Mouse (Mus musculus): Measurements from ENCODE around the gene Pkdcc. TPM values are rescaled to one million over a fixed set of nuclear protein-coding genes. Genes with fewer than 3 reads are reported as not detected.

The Pkdcc gene
- polyA plus RNA-seq, 1 experiment from 2014 or later: 15.8 TPM

DNA sequence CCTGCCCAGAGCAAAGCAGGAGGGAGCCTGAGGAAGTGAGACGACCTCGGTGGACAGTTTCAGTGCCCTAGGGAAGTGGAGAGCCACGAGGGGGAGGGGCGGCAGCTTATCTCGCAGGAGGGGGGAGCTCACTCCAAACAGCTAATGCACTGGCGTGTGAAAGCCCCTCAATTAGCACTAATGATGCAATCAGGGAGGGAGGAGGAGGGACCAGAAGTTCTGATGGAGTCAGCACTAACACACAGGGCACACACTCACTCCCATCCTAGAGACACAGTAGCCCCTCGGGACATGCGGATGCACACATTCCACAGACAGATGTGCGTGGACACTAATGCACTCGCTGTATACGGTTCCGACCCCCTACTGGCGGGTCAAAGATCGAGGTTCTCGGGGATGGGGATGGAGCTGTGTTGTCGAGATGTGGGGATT is 915 bp upstream of the Pkdcc start:
- ATAC-seq (ENCODE audit: low FRiP score, low read depth): peak; percentile 9
- Histone ChIP-seq H3K4me1 (peaks cover 51% of the 10 kb centered on the region), H3K4me3 (peak overlapping the region; percentile 73), H3K9me3 (no peaks in the 10 kb centered on the region), H3K4me2 (replicated peaks) (peak overlapping the region; percentile 86), H3K27me3 (peaks cover 92% of the 10 kb centered on the region), H3K27ac (peak overlapping the region; percentile 15; the same call in 1 of the 2 replicates), H3K9ac (peak overlapping the region; percentile 93), H3K36me3 (no peaks in the 10 kb centered on the region)
- WGBS: under 1% methylated on average over 16 of the region's 16 CpGs

DNA sequence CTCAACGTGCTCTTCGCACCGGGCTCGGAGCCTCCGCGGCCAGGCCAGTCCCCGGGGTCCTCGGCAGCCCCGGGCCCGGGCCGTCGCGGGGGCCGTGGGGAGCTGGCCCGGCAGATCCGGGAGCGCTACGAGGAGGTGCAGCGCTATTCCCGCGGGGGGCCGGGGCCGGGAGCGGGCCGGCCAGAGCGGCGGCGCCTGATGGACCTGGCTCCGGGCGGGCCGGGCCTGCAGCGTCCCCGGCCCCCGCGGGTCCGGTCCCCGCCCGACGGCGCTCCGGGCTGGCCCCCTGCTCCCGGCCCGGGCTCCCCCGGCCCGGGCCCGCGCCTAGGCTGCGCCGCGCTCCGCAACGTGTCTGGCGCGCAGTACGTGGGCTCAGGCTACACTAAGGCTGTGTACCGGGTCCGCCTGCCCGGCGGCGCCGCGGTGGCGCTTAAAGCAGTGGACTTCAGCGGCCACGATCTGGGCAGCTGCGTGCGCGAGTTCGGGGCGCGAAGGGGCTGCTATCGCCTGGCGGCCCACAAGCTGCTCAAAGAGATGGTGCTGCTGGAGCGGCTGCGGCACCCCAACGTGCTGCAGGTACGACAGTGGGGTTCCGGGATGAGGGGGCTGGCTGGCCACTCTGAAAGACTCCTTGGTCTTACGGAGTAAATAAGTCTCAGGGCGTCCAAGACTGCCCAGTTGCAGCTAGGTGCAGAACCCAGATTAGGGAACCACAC is 595 bp downstream of the Pkdcc start:
- peak overlapping the region; percentile 86 for H3K4me2 ChIP-seq (replicated peaks)
- peak overlapping the region; percentile 73 for H3K4me3 ChIP-seq
- peaks cover 92% of the 10 kb centered on the region for H3K27me3 ChIP-seq
- H3K27ac ChIP-seq: peak overlapping the region; percentile 48; the same call in 1 of the 2 replicates
- H3K9ac ChIP-seq: peak overlapping the region; percentile 93
- H3K9me3 ChIP-seq: no peaks in the 10 kb centered on the region
- peak; percentile 16; the same call in 1 of the 2 replicates for ATAC-seq (ENCODE audit: low FRiP score, low read depth)
- WGBS: under 1% methylated on average over 67 of the region's 80 CpGs
- H3K36me3 ChIP-seq: no peaks in the 10 kb centered on the region
- peaks cover 60% of the 10 kb centered on the region for H3K4me1 ChIP-seq

DNA sequence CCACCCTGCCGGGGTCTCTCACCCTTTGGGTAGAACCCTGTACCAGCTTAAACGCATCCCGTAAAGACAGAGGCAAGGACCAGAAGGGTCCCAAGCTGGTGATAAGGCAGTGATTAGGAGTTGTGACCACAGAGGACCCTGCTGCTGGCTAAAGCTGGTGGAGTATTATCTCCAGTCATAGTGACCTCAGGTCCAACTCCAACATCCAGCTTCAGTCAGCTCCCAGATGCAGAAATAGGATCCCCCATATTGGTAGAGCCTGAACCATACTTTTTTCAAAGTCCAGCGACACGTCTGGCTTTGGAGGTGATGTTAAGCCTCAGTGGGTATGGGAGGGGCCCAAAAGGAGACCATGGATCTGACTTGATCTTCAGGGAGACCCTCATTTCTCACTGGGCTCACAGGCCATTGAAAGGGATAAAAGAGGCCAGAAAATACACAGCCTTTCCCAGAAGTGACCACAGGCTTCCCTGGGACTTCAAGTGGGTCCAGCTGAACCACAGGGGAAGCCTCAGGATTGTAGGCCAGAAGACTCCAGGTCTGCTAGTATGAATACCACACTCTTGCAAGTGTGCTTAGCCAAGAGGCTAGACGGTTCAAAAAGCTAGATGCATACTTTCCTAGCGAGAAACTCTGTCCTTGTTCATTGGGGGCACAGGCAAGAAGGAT is 1.3 kb downstream of the Pkdcc start:
- Histone ChIP-seq H3K9me3 (no peaks in the 10 kb centered on the region), H3K27ac (peak overlapping the region; percentile 15; the same call in 1 of the 2 replicates), H3K4me3 (peak overlapping the region; percentile 73), H3K4me2 (replicated peaks) (peak overlapping the region; percentile 86), H3K36me3 (peaks cover 6% of the 10 kb centered on the region; the same call in 1 of the 2 replicates), H3K4me1 (peaks cover 67% of the 10 kb centered on the region), H3K27me3 (peaks cover 92% of the 10 kb centered on the region), H3K9ac (peak overlapping the region; percentile 93)
- WGBS: 18% methylated on average over 7 of the region's 7 CpGs
- no peak for ATAC-seq (ENCODE audit: low FRiP score, low read depth)

DNA sequence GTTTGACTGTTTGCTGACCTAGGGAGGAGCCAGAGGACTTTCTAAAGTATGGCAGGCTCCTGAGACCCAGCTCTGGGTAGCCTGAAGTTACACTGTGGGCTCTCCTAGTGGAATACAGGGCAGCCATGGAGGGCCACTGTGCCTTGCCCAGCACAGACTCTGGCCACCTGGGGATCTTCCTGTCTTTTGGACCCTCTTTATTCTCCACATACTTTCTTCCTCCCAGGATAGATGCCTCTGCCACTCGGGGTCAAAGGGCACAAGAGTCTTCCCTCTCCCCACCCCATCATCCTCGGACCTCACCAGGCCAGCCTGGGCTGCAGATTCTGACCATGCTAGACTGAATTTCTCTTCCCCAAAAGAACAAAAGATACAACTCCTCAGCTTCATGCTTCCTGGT is 3.1 kb downstream of the Pkdcc start:
- Histone ChIP-seq H3K4me1 (peaks cover 83% of the 10 kb centered on the region), H3K27ac (no peak overlapping the region), H3K9me3 (no peaks in the 10 kb centered on the region), H3K9ac (peak overlapping the region; percentile 93), H3K36me3 (peaks cover 16% of the 10 kb centered on the region), H3K4me3 (peak overlapping the region; percentile 73), H3K27me3 (peaks cover 92% of the 10 kb centered on the region), H3K4me2 (replicated peaks) (peak overlapping the region; percentile 86)
- 17% methylated on average over 2 of the region's 2 CpGs for WGBS
- no peak for ATAC-seq (ENCODE audit: low FRiP score, low read depth)

DNA sequence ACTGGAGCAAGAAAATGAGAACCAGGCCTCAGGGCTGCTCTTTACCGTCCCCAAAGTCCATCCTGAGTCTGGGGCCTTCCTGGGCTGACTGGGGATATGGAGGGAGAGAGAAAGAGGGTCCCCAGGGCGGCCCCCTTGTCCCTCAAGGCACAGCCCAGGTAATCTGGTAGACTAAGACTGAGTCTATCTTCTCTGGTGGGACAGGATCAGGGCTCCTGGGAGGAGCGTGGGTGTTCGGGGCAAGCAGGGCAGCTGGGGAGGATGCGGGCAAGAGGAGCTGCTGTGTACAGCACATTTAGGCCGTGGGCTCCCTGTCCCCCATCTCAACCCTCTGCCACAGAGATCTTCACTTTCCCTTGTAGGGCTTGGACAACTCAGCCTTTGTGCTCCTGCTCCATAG is 3.6 kb downstream of the Pkdcc start:
- peak overlapping the region; percentile 73 for H3K4me3 ChIP-seq
- no peaks in the 10 kb centered on the region for H3K9me3 ChIP-seq
- peaks cover 22% of the 10 kb centered on the region for H3K36me3 ChIP-seq
- H3K9ac ChIP-seq: peak overlapping the region; percentile 25; the same call in 1 of the 2 replicates
- 56% methylated on average over 6 of the region's 6 CpGs for WGBS
- no peak overlapping the region for H3K27ac ChIP-seq
- H3K27me3 ChIP-seq: peaks cover 92% of the 10 kb centered on the region
- H3K4me1 ChIP-seq: peaks cover 79% of the 10 kb centered on the region
- no peak for ATAC-seq (ENCODE audit: low FRiP score, low read depth)
- peak overlapping the region; percentile 86 for H3K4me2 ChIP-seq (replicated peaks)

DNA sequence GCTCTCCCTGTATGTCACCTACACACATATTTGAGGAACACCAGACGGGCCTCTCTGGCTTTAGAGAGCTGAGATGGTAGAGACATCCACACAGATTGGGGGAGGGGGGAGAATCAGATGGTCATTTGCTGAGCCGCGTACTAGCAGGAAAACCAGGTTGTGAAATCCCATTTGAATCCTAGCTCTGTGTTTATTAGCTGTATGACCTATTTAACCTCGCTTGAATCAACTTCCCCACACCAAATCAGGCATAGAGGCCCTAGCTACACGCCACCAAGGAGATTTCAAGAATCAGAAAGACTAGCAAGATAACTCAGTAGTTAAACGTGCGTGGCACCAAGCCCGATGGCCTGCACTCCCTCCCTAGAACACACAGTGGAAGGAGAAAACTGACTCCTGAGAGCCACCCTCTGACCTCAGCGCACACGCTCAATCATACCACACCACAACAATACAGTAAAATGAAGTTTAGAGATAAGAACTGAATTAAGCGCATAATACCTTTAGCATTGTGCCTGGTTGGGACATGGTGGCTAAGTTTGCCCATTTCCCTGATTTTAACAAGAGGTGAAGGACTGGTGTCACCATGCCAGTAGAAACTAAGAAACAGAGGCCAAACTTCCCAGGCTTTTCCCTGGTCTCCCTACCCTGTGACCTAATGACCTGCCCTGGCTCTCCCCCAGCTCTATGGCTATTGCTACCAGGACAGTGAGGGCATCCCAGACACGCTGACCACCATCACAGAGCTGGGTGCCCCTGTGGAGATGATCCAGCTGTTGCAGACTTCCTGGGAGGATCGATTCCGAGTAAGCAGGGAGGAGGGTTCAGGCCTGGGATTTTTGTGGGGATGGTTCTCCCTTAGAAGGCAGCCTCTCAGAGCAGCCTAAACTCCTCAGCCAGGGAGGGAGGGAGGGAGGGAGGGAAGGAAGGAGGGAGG is 4.5 kb downstream of the Pkdcc start:
- ATAC-seq (ENCODE audit: low FRiP score, low read depth): no peak
- peaks cover 29% of the 10 kb centered on the region for H3K36me3 ChIP-seq
- peak overlapping the region; percentile 86 for H3K4me2 ChIP-seq (replicated peaks)
- no peak overlapping the region; the same call in 1 of the 2 replicates for H3K9ac ChIP-seq
- H3K4me3 ChIP-seq: peak overlapping the region; percentile 73
- no peak overlapping the region for H3K27ac ChIP-seq
- peaks cover 74% of the 10 kb centered on the region for H3K4me1 ChIP-seq
- H3K9me3 ChIP-seq: no peaks in the 10 kb centered on the region
- peaks cover 92% of the 10 kb centered on the region for H3K27me3 ChIP-seq
- WGBS: 44% methylated on average over 14 of the region's 14 CpGs

DNA sequence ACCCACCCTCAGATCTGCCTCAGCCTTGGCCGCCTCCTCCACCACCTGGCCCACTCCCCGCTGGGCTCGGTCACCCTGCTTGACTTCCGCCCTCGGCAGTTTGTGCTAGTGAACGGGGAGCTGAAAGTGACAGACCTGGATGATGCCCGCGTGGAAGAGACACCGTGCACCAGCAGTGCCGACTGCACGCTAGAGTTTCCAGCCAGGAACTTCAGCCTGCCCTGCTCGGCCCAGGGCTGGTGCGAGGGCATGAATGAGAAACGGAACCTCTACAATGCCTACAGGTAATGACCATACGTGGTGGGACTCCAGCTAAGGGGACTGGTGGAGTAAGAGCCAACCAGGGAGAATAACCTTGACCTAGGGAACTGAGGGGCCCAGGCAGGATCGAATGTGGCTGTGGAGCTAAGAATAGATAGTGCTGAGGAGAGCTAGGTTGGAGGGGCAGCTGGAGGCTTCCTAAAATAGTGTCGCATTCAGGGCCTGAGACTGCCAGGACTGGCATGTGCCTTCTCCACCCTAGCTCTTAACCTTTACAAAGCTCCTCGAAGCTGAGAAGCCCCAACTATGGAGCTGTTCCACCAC is 6.0 kb downstream of the Pkdcc start:
- Histone ChIP-seq H3K4me2 (replicated peaks) (no peak overlapping the region), H3K4me1 (peaks cover 70% of the 10 kb centered on the region), H3K4me3 (no peak overlapping the region), H3K36me3 (peaks cover 37% of the 10 kb centered on the region), H3K27me3 (peaks cover 100% of the 10 kb centered on the region), H3K27ac (no peak overlapping the region), H3K9ac (no peak overlapping the region), H3K9me3 (no peaks in the 10 kb centered on the region)
- 70% methylated on average over 18 of the region's 18 CpGs for WGBS
- ATAC-seq (ENCODE audit: low FRiP score, low read depth): no peak

DNA sequence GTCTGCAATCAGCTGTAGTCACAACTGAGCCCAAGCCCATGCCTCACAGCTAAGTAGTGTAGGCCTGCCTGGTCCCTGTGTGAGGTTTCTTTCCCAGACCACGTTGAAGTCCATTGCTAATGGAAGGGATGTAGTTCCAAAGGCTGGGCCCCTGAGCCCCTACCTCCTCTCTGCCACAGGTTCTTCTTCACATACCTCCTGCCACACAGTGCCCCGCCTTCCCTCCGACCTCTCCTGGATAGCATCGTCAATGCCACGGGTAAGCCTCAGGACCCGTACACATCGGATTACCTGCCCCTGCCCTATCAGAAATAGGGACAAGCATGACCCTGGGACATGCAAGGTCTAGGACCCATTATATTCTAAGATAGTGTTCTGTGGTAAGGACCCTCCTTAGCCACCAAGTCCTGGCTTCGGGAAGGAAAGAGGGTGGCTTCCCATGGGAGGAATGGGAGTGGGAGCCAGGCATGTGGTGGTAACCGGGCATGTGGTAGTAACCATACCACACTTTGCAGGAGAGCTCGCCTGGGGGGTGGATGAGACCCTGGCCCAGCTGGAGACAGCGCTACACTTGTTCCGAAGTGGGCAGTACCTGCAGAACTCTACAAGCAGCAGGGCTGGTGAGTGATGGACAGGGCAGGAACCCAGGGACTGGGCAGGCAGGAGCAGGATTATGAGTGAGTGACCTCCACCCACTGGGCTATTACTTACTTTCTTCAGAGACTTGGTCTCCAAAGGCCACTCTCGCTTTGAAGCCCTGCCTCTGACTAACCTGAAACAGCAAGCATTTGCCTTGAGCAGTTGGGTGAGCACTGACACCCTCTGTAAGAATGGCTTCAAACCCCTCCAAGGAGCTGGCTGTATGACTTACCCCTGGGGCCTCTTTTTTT is 6.8 kb downstream of the Pkdcc start:
- Histone ChIP-seq H3K4me1 (peaks cover 62% of the 10 kb centered on the region), H3K27me3 (peaks cover 100% of the 10 kb centered on the region), H3K27ac (no peak overlapping the region), H3K9me3 (no peaks in the 10 kb centered on the region), H3K36me3 (peaks cover 38% of the 10 kb centered on the region), H3K9ac (no peak overlapping the region), H3K4me2 (replicated peaks) (no peak overlapping the region), H3K4me3 (no peak overlapping the region)
- WGBS: 63% methylated on average over 13 of the region's 13 CpGs
- ATAC-seq (ENCODE audit: low FRiP score, low read depth): no peak

DNA sequence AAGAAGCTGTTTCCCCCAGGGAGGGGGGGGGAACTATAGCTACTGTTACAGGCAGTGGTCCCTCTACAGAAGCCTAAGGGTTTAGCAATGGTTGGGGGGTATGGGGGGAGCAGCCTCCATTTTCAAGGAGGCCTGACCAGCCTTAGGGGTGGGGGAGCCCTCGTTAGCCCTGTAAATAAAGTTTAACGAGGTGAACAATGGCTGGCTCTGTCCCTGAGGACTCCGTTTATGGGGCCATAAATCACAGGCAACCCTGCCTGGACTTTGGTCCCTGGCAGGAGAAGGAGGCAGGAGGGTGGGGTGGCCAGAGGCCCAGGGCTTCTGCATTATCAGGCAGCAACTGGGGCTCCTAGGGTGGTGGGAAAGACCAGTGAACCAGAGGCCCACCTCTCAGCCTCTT is 7.6 kb downstream of the Pkdcc start:
- Histone ChIP-seq H3K4me3 (no peak overlapping the region), H3K27ac (no peak overlapping the region), H3K27me3 (peaks cover 100% of the 10 kb centered on the region), H3K9ac (no peak overlapping the region), H3K36me3 (peaks cover 38% of the 10 kb centered on the region), H3K4me2 (replicated peaks) (no peak overlapping the region), H3K9me3 (no peaks in the 10 kb centered on the region), H3K4me1 (peaks cover 54% of the 10 kb centered on the region)
- ATAC-seq (ENCODE audit: low FRiP score, low read depth): 0 out of 2 replicates have a peak, but pooled peaks have one; percentile 7
- WGBS: 13% methylated on average over 3 of the region's 3 CpGs

DNA sequence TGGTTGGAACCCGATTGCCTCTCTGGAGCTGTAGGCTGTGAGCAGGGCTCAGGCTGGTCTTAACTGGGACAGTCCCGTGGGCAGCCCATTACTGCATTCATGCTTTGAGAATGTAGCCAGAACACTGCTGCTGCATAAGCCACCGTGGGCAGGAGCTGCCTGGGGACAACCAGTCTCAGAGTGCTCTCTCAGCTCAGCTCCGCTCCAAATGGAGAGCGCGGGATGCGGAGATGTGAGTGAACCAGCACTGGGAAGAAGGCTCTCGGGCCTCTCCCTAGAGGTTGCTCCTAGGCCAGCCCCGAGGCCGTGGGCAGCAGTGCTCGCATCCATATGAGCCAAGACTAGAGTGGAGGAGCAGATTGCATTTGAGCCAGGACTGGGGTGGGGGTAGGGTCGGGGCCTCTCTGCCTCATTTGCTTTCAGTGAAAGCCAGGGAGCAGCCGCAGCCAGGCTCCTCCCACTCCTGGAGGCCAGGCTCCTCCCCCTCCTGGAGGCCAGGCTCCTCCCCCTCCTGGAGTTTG is 9.4 kb downstream of the Pkdcc start:
- H3K9ac ChIP-seq: no peak overlapping the region
- H3K9me3 ChIP-seq: no peaks in the 10 kb centered on the region
- H3K4me3 ChIP-seq: no peak overlapping the region
- H3K27ac ChIP-seq: no peak overlapping the region
- 41% methylated on average over 13 of the region's 13 CpGs for WGBS
- no peak overlapping the region for H3K4me2 ChIP-seq (replicated peaks)
- H3K36me3 ChIP-seq: peaks cover 38% of the 10 kb centered on the region
- H3K27me3 ChIP-seq: peaks cover 96% of the 10 kb centered on the region
- peaks cover 36% of the 10 kb centered on the region for H3K4me1 ChIP-seq
- peak; percentile 39; the same call in 1 of the 2 replicates for ATAC-seq (ENCODE audit: low FRiP score, low read depth)
